Mouse (Mus musculus): ENCODE measurements around the gene E2f6.

Gene E2f6

DNA sequence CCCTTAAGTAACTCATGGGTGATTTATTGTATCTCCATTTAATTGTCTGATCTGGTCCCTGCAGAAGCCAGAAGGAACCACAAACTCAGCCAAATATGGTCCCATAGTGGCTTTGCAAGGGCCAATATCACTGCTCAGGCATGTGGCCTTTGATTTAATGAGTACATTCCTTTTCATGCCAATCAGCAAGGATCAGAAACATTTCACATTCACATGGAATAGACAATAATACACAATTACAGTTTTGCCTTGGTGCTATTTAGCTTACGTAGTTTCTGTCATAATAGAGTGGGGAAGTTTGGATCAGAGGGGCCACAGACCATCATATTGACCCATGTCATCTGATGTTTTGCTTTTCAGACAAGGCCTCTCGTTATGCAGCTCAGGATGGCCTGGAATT, 37.7 kb downstream of the E2f6 start:
- DNase-seq (ENCODE audit: low spot score) = no peak

DNA sequence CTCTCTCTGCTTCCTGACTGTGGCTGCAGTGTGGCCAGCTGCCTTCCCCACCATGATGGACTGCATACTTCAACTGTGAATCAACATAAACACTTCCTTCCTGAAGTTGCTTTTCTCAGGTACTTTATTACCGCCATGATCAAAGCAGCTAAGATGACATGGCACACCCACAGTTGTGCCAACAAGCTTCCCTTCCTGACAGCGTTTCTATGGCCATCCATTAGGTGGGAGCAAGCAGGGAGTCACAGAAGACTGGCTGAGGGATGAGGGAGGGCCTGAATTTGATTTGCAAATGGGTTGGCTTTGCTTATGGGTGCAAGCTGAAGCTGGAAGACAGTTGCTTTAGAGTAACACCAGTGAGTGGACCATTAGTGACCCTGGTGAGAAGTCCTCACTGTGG, 39.1 kb downstream of the E2f6 start:
- DNase-seq (ENCODE audit: low spot score) = no peak

DNA sequence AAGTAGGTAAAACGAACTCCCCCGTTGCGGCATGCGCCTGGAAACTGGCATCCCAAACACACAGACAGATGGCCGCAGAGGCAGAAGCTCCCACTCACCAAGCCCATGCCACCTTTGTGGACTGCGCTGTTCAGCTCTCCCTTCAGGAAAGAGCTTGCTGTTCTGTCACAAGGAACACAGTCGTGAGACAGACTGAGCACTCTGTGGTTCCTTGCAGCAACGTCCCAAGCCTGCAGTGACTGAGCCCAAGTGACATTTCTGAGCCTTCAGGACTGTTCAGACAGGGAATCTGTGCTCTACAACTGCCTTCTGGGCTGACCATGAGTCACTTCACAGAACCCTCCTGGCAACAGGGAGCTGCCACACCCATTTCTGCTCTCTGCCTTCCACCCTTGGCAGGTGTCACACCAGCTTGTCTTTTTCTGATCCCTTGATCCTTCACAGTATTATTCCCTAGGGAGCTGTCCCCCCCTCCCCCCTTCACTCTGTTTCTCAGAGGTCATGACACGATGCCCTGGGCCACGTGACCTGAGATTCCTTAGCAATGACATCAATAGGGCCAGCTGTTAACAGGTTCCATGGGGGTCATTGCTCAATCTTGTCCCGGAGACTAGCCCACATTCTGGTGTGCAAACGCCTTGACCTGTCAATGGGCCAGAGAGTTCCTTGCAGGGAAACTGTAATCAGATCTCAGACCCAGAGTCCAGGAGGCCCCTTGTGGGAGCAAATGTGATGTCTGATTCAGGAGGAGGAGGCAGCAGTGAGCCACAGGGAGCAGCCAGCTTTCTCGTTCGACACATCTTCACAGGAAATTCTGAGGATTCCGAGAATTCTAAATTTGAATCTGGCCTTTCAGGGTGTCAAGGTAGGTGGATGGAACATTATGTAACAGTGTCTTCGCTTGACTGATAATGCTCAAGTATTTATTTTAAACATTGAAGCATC, 39.9 kb downstream of the E2f6 start:
- no peak for DNase-seq (ENCODE audit: low spot score)

DNA sequence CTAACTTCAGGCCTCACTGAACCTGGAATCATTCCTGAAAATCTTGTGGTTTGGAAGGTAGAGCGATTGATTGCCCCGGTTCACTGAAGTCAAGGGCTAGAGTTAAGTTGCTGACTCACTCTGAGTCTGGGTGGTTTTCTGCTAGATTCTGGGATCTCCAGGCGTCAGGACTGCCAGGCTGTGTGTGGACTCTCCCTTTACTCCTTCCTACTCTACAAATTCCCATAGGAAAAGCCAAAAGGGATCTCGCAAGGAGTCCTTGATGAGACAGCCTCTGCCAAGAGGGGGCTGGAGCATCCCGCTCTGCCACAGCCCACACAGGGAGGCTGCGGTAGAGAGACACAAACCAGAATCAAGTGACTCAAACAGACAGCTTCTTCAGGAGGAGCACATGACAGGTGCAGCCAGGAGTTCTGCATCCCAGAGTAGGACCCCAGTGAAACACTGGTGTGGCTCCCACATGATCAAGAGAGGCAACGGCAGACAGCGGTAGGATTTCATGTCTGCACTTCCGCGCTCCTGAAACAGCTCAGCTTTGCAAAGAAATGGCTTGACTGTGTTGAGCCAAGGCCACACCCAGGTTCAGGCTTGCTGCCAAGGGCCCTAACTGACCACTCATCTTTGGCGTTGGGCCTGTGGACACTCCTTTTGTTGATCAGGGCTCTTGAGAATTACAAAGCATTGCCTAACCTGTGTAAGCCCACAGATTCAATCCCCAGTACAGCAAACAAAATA, 42.8 kb downstream of the E2f6 start:
- DNase-seq (ENCODE audit: low spot score) = peak; percentile 57

DNA sequence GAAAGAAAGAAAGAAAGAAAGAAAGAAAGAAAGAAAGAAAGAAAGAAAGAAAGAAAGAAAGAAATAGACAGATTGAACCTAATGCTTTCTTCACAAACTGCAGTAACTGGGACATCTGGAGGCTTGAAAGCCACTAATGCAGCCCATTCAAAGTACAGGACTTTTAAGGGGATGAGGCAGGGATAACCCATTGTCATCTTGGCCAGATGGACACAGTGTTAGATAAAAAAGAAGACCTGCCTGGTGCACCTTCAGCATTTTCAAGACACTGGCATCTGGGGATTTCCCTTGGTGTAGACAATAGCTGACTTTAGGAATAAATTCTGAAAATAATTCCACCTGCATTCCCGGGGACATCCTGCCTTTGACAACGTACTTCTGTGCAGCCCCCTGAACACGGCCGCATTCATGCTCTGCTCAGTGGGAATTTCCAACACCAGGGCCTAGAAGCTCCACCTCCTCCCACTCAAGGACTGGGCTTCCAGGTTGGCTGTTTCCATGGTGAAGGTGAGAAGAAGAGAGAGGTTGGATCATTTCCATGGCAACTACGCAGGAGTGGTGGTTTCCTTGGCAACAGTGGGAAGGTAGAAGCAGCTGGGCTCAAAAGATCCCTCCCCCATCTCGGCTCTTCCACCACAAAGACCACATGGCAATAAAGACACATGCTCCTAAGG, 45.0 kb downstream of the E2f6 start:
- no peak for DNase-seq (ENCODE audit: low spot score)

DNA sequence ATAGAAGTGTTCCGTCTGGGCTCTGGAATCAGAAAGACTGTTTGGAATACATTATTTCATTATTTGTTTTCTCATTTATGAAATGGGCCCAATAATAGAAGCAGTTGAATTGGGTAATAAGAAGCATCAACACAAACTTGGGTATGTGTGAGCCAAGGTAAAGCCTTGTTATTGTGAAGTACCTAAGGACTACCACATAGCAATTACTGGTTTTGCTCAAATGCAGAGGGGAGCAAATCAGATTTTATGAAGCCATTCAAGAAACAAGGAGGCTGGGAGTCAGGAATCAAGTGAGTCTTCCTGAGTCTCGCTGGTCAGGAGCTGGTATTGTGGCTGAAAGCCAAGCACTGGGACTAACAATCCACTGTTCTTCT, 45.5 kb downstream of the E2f6 start:
- DNase-seq (ENCODE audit: low spot score) = no peak

DNA sequence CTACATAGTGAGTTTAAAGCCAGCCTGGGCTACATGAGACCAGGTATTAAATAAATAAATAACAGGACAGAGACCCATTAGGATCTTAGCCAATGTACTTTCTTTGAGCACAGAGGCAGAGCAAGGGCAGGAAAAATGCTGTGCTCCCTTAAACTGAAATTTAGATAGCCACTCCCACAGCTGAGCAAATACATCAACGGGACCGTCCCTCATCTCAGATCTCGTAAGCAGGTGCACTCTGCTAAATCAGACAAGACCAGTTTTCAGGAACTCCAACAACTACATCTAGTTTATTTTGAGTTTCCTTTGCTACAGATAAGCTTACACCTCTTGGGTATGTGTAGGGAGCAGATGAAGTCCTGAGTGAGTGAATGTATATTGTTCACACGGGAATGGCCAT, 47.3 kb downstream of the E2f6 start:
- no peak for DNase-seq (ENCODE audit: low spot score)

DNA sequence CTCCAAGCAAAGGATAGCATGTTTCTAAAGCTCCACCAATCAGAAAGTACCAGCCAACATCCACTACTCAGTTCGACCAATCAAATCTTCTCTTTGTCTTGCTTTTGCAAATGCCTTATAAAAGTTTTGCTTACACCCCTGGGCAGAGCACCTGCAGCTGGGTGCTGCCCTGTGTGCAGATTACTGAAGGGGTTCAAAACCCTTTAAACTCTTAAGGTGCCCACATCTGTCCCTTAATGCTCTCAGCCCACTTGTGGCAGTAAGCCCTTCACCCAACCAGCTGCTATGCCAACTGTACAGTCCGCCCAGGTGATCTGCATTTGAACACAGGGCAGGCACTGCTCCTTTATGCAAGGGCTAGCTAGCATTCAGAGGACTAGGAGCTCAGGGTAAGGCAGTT, 49.0 kb downstream of the E2f6 start:
- no peak for DNase-seq (ENCODE audit: low spot score)

DNA sequence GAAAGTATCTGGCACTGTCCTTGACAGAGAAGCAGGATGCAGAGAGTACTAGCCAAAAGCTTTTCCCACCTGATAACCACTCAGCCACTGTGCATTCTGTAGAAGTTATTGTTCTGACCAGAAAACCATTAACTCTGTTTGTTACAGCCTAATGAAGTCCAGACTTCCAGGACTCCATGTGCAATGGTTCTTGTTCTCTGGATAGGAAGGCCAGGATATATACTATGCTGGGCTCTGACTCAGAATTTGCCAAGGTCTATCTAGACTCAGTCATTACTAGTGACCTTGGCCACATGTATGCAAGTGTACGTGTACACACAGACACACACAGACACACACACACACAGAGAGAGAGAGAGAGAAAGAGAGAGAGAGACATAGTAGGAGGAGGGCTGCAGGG, 49.8 kb downstream of the E2f6 start:
- no peak for DNase-seq (ENCODE audit: low spot score)

DNA sequence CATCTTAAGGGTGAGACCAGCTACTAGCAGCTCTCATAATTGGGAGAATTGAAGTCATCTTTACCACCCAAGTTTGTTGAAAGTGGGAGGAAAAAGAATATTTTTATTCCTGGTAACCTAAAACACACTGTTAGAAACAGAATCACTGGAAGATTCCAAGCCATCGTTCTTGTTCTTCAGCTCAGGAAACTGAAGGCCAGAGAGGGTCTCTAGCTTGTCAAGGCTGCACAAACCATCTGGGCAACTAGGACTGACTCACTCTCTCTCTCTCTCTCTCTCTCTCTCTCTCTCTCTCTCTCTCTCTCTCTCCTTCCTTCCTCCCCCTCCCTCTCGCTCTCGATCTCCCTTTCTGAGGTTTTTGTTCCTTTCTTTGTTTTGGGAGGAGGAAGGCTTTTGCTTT, 50.2 kb downstream of the E2f6 start:
- no peak for DNase-seq (ENCODE audit: low spot score)

DNA sequence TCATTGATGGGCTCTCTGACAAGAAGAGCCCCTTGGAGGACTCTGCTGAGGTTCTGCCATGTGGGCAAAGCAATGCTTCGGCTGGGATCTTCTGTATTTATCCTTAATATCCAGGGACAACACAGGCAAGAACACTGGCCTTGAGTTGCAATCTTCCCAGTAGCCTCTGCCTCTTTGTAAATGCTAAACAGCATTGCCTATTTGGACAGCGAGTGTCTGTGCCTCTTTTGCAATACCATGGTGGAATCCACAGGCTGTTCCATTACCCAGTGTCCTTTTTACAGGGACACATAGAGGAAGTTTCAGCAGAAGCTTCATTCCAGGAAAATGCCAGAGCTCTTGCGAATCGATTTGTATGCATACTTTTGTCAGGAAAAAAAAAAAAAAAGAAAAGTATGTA, 53.7 kb downstream of the E2f6 start:
- no peak for DNase-seq (ENCODE audit: low spot score)

DNA sequence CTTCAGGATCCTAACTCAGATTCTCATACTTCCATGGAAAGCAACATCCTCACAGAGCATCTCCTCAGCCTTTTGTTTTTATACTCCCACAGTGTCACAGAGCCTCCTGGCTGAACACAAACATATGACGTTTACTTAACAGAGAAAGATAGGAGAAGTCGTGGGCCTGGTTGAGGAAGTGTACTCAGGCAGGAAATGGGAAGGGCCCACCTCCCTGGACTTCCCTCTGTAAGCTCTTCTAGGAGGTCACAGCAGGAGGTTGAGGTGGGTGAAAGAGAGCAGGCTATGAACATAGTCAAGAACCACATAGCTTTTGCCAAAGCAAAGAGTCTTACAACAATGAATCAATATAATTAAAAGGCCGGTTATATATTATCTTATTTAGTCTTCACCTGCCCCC, 55.1 kb downstream of the E2f6 start:
- DNase-seq (ENCODE audit: low spot score) = no peak

DNA sequence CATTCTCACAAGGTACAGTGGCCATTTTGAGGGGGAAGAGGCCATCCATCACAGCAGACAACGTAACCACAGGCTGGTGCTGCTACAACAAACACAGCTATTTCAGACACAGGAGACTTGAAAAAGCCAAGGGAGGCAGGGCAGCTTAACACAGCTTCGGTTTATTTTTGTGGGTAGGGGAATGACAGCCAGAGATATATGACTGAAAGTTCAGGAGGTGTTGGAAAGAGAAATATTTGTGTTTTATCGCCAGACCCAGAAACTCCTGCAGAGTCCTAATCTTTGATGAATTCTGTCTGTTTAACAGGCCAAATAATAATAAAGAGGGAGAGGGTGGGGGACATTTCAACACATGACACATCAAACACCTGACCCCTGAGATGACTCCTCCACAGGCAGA, 55.7 kb downstream of the E2f6 start:
- DNase-seq (ENCODE audit: low spot score) = no peak

DNA sequence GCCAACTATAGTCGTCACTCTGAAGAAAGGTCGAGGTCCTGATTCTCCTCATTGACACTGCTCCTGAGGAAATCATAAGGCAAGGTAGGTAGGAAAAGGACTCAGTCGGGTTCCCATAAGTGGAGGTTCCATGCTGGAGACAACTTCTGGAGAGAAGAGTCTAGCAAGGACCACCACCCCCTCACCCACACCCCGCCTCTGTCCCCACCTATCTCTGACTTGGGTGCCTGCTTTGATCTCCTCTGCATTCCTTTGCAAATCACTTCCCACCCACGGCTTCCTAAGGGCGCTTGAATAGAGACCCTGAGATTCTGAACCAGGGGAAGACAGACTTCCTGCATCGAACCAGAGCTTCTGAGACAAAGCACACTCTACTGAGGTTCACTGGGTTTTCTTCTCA, 56.5 kb downstream of the E2f6 start:
- no peak for DNase-seq (ENCODE audit: low spot score)

DNA sequence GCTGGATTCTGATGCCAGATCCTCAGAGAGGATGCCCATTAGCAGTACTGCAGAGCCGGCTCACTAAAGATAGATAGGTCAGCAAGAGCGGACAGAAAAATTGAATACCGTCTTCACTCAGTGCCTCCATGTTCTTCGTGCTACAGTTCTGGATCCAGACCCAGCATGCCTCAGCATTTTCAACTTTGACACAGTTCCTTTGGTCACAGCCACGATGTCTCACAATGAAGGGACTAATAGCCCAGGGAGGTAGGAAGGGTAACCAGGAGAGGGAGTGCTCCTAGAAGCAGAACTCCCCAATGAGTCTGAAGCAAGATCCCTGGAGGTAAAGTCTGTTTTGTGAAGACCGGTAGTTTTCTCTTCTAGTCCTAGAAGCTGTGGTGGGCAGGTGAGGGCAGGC, 57.9 kb downstream of the E2f6 start:
- DNase-seq (ENCODE audit: low spot score) = no peak

DNA sequence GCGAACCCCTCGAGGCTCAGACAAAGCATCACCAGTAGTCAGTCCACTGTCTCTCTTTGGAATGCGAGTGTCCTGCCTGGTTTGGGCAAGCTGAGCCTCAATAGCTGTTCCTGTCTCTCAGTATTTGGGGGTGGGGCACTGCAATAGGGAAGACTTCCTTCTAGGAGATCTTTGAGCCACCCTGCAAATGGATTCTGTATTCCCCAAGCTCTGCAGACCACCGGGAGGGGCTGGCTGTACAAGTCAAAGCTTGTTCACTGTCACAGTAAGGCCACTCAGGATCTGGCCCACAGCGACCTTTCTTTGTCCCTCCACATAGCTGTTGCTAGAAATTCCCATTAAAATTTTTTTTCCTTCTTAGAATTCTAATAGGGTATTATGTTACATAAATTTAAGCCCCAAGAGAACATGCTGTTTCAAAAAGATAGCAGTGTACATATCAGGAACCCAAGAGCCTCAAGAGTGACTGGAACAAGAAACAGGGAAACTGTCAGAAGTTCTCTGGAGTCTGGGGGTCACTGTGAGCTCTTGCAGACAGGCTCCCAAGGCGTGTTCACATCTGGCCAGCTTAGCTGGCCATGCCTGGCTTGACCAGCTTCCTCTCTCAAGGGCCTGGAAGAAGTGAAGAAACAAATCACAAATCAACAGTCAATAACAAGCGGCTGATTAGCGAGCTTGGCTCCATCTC, 58.5 kb downstream of the E2f6 start:
- no peak for DNase-seq (ENCODE audit: low spot score)

DNA sequence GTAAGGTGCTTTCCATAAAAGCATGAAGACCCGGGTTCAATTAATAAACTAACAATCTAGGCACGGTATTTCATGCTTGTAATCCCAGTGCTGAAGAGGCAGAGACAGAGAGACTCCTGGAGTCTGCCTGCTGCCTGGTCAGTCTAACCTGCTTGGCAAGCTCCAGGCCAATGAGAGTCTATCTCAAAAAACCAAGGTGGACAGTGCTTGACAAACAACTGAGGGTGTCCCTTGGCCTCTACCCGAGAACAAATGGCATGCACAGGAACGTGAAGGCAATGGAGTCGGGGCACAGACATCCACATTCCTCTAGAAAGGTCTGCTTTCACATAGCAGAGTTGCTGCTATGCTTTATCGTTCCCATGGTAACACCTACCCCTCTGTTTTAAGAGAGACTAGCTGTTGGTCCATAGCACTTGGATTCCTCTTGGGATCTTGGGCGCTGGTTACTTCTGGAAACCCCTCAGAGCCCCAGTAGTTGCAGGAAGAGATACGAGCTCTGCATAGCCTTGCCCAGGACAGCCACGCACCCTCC, 59.2 kb downstream of the E2f6 start:
- no peak for DNase-seq (ENCODE audit: low spot score)

DNA sequence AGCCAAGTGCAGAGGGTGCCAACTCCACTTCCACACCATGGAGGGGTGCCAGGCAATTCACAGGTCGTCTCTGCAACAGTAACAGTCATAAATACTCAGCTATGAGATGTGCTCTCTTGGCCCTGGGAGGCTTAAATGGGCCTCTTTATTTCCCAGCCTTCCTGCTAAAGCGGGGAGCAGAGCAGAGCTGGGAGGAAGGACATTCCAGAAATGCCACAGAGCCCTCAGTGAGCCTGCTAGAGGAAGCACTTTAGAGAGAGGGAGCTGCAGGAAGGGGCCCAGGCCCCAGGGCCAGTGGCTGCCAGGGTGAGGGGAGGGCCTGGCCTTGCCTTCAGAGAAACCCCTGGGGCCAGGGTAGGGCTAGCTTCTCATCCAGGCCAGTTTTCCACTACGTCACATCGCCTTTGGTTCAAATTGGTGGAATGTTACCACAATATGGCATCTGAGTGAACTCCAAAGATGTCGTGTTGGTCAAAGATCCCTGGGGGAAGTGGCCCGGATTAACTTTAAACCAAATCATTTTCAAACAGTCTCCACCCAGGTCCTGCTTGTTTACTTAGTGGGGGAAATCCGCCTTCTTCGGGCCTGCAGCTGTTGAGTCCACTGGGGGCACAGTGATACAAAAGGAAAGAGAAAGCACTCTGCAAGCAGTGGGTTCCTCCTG, 59.8 kb downstream of the E2f6 start:
- peak; percentile 51 for DNase-seq (ENCODE audit: low spot score)

DNA sequence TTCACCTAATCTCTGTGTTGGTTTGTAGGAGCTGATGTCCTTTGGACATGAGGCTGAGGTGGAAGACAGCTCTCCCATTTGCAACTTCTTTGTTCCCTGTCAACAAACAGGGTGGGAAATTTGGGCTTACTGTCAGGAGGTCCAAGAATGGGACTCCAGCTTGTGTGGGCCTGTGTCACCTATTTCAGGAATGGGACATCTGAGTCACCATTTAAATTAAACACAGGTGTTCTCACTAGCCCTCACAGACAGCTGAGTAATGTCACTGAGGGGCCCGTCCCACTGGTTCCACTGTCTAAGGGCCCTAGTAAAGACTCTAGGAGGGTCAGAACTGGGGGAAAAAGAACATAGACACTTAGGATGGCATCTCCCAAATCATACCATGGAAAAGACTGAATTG, 61.2 kb downstream of the E2f6 start:
- no peak for DNase-seq (ENCODE audit: low spot score)

DNA sequence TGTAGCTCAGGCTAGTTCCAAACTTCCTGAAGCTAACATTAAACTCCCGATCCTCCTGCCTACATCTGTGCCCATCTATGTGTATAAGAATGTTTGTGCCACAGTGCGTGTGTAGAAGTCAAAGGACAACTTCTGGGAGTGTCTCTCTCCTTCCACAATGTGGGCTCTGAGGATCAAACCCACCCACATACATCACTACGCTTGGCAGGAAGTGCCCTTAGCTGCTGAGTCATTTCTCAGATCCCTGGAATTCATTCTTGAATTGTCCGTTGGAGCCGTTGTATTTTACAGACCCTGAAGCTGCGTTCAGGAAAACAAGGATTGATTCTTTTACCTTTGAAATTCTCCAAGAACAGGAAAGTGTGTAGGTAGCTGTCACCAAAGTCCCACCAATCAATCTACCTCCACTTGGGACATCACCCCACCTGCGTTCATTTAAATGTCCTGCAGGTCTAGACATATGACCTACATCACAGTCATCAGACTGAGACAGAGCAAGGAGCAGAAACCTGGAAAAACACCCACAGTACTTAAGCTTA, 62.2 kb downstream of the E2f6 start:
- no peak for DNase-seq (ENCODE audit: low spot score)

DNA sequence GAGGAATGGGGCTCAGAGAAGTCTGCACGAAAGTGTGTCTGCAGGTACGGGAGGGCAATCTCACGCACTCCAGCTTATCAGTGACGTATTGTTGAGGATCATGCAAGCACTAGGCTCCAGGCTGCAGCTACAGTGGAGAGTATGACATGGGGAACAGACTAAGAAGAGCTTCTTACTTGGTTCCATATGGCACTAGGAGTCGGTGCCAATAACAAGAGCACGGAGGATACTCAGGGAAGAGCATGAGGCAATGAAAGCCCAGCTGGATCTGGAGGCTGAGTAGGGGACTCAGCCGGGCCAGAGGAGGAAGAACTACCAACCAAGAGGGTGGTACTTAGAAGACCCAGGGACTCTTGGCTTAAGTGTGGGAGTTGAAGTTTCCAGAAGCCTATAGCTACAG, 62.8 kb downstream of the E2f6 start:
- DNase-seq (ENCODE audit: low spot score) = no peak

Data from ovary, postnatal 14 days (tissue).